Mouse (Mus musculus) left cerebral cortex, adult 11 months (tissue): Measurements from ENCODE around the gene Dhx34.
A peak's percentile ranks its signal among the peaks of the same experiment; 100 is the strongest.

Experiments
- DNase-seq: peaks from one replicate; pipeline ENCODE4 v3.0.0; 2022; ENCODE audit warnings: low spot score

Gene Dhx34

GRCm38 (mm10) chr7:16210862-16211365 is 10.9 kb downstream of the Dhx34 start:
- no peak for DNase-seq

GRCm38 (mm10) chr7:16208781-16209665 is 12.8 kb downstream of the Dhx34 start:
- no peak for DNase-seq

GRCm38 (mm10) chr7:16207496-16207895 is 14.3 kb downstream of the Dhx34 start:
- peak; percentile 39 for DNase-seq

GRCm38 (mm10) chr7:16207076-16207475 is 14.8 kb downstream of the Dhx34 start:
- DNase-seq: no peak

GRCm38 (mm10) chr7:16204791-16205190 is 17.0 kb downstream of the Dhx34 start:
- DNase-seq: no peak

GRCm38 (mm10) chr7:16203505-16203903 is 18.3 kb downstream of the Dhx34 start:
- no peak for DNase-seq

GRCm38 (mm10) chr7:16202756-16203504 is 18.9 kb downstream of the Dhx34 start:
- DNase-seq: no peak

- DNase-seq: no peak
Measured at GRCm38 (mm10) chr7:16201136-16201535, 20.7 kb downstream of the Dhx34 start.

- no peak for DNase-seq
Measured at GRCm38 (mm10) chr7:16198540-16198939, 23.3 kb downstream of the Dhx34 start.

- DNase-seq: no peak
Measured at GRCm38 (mm10) chr7:16197166-16197565, 24.7 kb downstream of the Dhx34 start.

- no peak for DNase-seq
Measured at GRCm38 (mm10) chr7:16196616-16197015, 25.2 kb downstream of the Dhx34 start.

- DNase-seq: no peak
Measured at GRCm38 (mm10) chr7:16193702-16194101, 28.1 kb downstream of the Dhx34 start.

GRCm38 (mm10) chr7:16192315-16192714 is 29.5 kb downstream of the Dhx34 start:
- peak; percentile 57 for DNase-seq

- DNase-seq: no peak
Measured at GRCm38 (mm10) chr7:16187494-16187893, 34.3 kb downstream of the Dhx34 start.

- DNase-seq: no peak
Measured at GRCm38 (mm10) chr7:16183663-16184062, 38.2 kb downstream of the Dhx34 start.

GRCm38 (mm10) chr7:16178114-16178513 is 43.7 kb downstream of the Dhx34 start:
- DNase-seq: no peak

- DNase-seq: no peak
Measured at GRCm38 (mm10) chr7:16175542-16175931, 46.3 kb downstream of the Dhx34 start.

- no peak for DNase-seq
Measured at GRCm38 (mm10) chr7:16174597-16175541, 47.0 kb downstream of the Dhx34 start, which contains the start of gene Meis3. Gene Meis3 (plus strand): TSS chr7:16175090.

GRCm38 (mm10) chr7:16173146-16173545 is 48.7 kb downstream of the Dhx34 start:
- no peak for DNase-seq

GRCm38 (mm10) chr7:16172586-16173140 is 49.2 kb downstream of the Dhx34 start:
- no peak for DNase-seq

GRCm38 (mm10) chr7:16172141-16172581 is 49.7 kb downstream of the Dhx34 start:
- DNase-seq: no peak
